ENCODE assay signal across 19 mouse cellular contexts in genomic region chr16:37612013-37612412, GRCm38 (mm10). TPM values are rescaled to one million over a fixed set of nuclear protein-coding genes. Genes with fewer than 3 reads are reported as not detected.
"Had no signal": no experiment of that assay in that cellular context is flagged by ENCODE, and none has a peak within 500 bp of the region (broad histone marks: within the 10 kb centered on the region; RNA-seq: fewer than 3 reads in every experiment).

No protein-coding gene starts in this region.

- H3K4me3 ChIP-seq: liver, embryonic 13.5 days; midbrain, embryonic 12.5 days; midbrain, embryonic 15.5 days; neural tube, embryonic 12.5 days; neural tube, embryonic 15.5 days had no signal

- H3K9me3 ChIP-seq: liver, embryonic 13.5 days; midbrain, embryonic 12.5 days; midbrain, embryonic 15.5 days; neural tube, embryonic 12.5 days; neural tube, embryonic 15.5 days had no signal

- ATAC-seq: lung, postnatal 0 days; midbrain, embryonic 15.5 days had no signal

- H3K27ac ChIP-seq: liver, embryonic 13.5 days; macrophage; midbrain, embryonic 12.5 days; midbrain, embryonic 15.5 days; neural tube, embryonic 12.5 days; neural tube, embryonic 15.5 days had no signal

- H3K4me1 ChIP-seq: liver, embryonic 13.5 days; midbrain, embryonic 12.5 days had no signal

- H3K36me3 ChIP-seq: liver, embryonic 13.5 days; midbrain, embryonic 12.5 days; midbrain, embryonic 15.5 days; neural tube, embryonic 12.5 days; neural tube, embryonic 15.5 days had no signal

- H3K27me3 ChIP-seq: liver, embryonic 13.5 days; midbrain, embryonic 12.5 days; midbrain, embryonic 15.5 days; neural tube, embryonic 12.5 days; neural tube, embryonic 15.5 days had no signal

- DNase-seq: kidney, adult 9 months; kidney, postnatal 14 days; kidney, postnatal 4 days; layer of hippocampus, adult 9-11 months; layer of hippocampus, postnatal 36 days; liver, embryonic 13.5 days; lung, embryonic 14.5 days; thymus, adult 18-20 months; thymus, postnatal 36 days had no signal

RNA-seq across cellular contexts. Expression of gene Hgd, which starts 32.1 kb away (rescaled TPM):
- total RNA-seq: layer of hippocampus, adult 18-20 months; layer of hippocampus, postnatal 36 days; left cerebral cortex, postnatal 25 days; megakaryocyte, adult 5-6 weeks had no signal
- polyA plus RNA-seq: limb, embryonic 11.5 days; macrophage; midbrain, embryonic 12.5 days; neural tube, embryonic 12.5 days had no signal
